Mouse (Mus musculus) brown adipose tissue, adult 24 weeks (tissue): ENCODE measurements around the gene Zmym2. TPM values are rescaled to one million over a fixed set of nuclear protein-coding genes. Genes with fewer than 3 reads are reported as not detected.
"Not testable (repeated sequence)": the region's sequence is repeated elsewhere in the genome, so short reads cannot be mapped to it uniquely, and the experiment has no call there.

ENCODE experiments used
- H3K27ac ChIP-seq: fragments of 200-500 bp; replicated peaks from 2 replicates; pipeline ENCODE4 v1.5.1; 2012; ENCODE audit warnings: low read depth, mild to moderate bottlenecking, low read length
- H3K4me1 ChIP-seq: fragments of 200-500 bp; 2 replicates; pipeline ENCODE4 v1.6.1; 2012; ENCODE audit warnings: low read length, mixed read lengths; ENCODE audit not compliant: control insufficient read depth, insufficient read depth, insufficient read length
- H3K4me3 ChIP-seq: fragments of 200-500 bp; 2 replicates; pipeline ENCODE4 v1.5.1; 2012; ENCODE audit warnings: low read depth, mild to moderate bottlenecking, low read length, moderate library complexity; ENCODE audit not compliant: insufficient read depth
- polyA plus RNA-seq: library from polyadenylated mRNA; stranded (reverse); fragments of >200 nt; gene quantifications from 2 replicates; pipeline ENCODE4 v1.2.4, GENCODE M21; 2012; ENCODE audit not compliant: missing spikeins, insufficient read depth, insufficient read length

Zmym2 gene
- 19.9 and 27.3 TPM in 2 replicates for polyA plus RNA-seq

DNA sequence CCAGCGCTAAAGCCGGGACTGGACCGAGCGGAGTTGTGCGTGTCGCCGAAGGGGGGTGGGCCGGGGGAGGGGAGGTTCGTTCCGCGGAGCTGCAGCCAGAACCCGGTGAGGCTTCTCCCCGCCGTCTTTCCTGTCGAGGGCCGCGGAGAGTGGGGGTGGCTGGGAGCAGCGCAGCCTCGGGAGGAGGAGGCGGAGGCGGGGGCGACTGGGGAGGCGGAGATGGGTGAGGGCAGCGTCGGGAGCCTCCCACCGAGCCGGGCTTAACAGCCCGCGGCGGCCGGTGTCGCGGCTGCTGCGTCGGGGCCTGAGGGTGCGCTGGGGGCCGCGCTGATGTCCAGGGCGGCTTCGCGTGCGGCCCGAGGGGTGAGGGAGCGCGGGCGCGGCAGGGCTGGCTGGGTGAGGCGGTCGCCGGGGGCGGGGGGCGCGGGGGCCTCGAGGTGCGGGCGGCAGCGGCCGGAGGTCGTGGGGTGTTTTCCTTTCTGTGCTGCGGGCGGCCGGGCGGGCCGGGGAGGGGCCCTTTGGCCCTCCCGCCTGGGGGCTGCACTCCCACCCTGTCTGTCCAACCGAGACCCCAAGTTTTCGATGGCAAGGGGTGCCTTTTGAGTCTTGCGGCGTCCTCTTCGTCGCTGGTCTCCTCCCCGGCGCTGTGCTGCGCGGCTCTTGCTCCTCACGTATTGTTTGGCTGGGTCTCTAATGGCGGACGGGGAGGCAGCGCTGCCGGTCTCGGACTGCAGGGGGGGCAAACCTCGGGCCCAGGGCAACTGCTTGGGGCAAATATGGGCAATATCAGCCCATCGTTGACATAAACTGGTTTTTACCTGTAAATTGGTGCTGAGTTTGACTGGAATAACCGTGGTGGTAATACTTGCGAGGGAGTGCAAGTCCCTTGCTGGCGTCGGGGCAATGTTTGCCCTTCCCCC lies at the start of gene Zmym2:
Zmym2 (plus strand) TSS at position 60 of the 920 bp plus-strand sequence.
- not testable (repeated sequence) for H3K4me1 ChIP-seq
- H3K27ac ChIP-seq: peak within 1 kb of the TSS; percentile 88
- peak within 1 kb of the TSS; percentile 100 for H3K4me3 ChIP-seq

DNA sequence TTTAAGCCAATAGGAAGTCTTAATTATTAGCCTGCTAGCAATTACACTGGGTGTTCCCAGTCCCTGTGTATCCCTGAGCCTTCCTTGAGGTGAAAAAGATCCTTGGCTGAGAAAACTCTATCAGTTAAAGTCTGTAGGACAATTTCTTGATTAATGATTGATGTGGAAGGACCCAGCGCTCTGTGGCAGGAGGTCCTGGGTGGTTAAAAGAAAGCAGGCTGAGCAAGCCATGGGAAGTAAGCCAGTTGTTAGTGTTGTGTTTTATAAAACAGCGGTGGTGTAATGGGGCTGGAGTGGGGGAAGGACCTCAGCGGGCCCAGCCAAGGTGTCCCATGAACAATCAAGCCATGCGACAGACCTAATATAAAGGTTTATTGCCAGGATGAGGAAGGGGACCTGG lies 42.4 kb upstream of the Zmym2 start:
- H3K27ac ChIP-seq: no peak overlapping the region
- H3K4me1 ChIP-seq: no peaks in the 10 kb centered on the region
- H3K4me3 ChIP-seq: no peak overlapping the region

DNA sequence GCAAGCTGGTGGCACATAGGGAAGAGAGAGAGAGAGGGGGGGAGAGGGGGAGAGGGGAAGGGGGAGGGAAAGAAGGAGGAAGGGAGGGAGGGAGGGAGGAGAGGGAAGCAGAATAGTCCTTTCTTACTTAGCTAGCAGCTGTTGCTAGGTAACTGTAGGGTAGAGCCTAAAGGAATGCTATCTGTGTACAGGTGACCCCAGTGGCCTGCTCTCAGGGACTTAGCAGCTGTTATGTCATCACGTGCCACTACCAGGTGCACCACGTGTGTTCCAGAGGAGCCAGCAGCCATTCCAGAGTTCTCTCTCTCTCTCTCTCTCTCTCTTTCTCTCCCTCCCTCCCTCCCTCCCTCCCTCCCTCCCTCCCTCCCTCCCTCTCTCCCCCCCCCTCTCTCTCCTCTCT lies 41.9 kb upstream of the Zmym2 start:
- Histone ChIP-seq H3K4me1 (no peaks in the 10 kb centered on the region), H3K27ac (no peak overlapping the region), H3K4me3 (no peak overlapping the region)

GRCm38 (mm10) chr14:56848322-56848721 lies 38.1 kb upstream of the Zmym2 start:
- Histone ChIP-seq H3K4me1 (no peaks in the 10 kb centered on the region), H3K27ac (no peak overlapping the region), H3K4me3 (no peak overlapping the region)

- Histone ChIP-seq H3K4me1 (no peaks in the 10 kb centered on the region), H3K27ac (no peak overlapping the region), H3K4me3 (no peak overlapping the region)
Measured at GRCm38 (mm10) chr14:56849681-56850080, 36.8 kb upstream of the Zmym2 start.

GRCm38 (mm10) chr14:56864041-56864440 lies 22.4 kb upstream of the Zmym2 start:
- no peak overlapping the region for H3K27ac ChIP-seq
- H3K4me1 ChIP-seq: no peaks in the 10 kb centered on the region
- H3K4me3 ChIP-seq: no peak overlapping the region

DNA sequence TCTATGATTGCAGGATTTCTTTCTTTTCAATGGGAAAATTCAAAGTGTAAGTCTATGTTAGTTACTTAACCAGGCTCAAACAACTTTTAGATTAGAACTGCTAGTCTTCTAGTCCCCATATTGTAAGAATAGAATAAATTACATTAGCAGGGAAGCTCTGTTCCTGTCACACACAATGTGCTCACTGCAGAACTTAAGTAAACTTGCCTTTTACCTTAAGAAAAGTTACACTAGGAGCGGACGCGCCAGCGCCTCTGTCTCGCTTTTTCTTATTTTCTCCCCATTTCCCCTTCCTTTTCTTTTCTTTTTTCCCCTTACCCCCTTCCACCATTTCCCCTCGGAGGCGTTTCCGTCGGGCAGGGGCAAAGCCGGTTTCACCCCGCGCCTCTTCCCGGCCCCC lies 21.8 kb upstream of the Zmym2 start:
- H3K4me1 ChIP-seq: no peaks in the 10 kb centered on the region
- H3K4me3 ChIP-seq: no peak overlapping the region
- H3K27ac ChIP-seq: no peak overlapping the region

GRCm38 (mm10) chr14:56865112-56865511 lies 21.3 kb upstream of the Zmym2 start:
- H3K4me3 ChIP-seq, H3K4me1 ChIP-seq, H3K27ac ChIP-seq: not testable (repeated sequence)

GRCm38 (mm10) chr14:56873525-56873924 lies 12.9 kb upstream of the Zmym2 start:
- Histone ChIP-seq H3K27ac (no peak overlapping the region), H3K4me1 (no peaks in the 10 kb centered on the region), H3K4me3 (no peak overlapping the region)

GRCm38 (mm10) chr14:56875586-56876159 lies 10.8 kb upstream of the Zmym2 start:
- H3K27ac ChIP-seq: no peak overlapping the region
- H3K4me1 ChIP-seq: no peaks in the 10 kb centered on the region
- H3K4me3 ChIP-seq: no peak overlapping the region

GRCm38 (mm10) chr14:56881271-56881670 lies 5.2 kb upstream of the Zmym2 start:
- Histone ChIP-seq H3K4me1 (no peaks in the 10 kb centered on the region), H3K4me3 (no peak overlapping the region), H3K27ac (no peak overlapping the region)

DNA sequence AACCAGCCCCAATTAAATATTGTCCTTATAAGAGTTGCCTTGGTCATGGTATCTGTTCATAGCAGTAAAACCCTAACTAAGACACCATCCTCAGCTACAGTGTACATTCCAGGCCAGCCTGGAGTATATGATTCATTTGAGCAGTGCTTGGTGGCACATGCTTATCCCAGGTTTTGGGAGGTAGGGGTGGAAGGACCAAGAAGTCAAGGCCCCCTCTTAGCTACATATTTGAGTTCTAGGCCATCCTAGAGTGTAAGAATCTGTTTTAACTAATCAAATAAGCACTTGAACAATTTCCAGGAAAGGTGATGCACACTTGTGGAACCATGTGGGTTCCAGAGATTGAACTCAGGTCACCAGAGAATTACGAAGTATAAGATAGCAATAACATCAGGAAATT lies 3.0 kb upstream of the Zmym2 start:
- Histone ChIP-seq H3K4me1 (peaks cover under 1% of the 10 kb centered on the region; the same call in 1 of the 2 replicates), H3K27ac (no peak overlapping the region), H3K4me3 (no peak overlapping the region)

DNA sequence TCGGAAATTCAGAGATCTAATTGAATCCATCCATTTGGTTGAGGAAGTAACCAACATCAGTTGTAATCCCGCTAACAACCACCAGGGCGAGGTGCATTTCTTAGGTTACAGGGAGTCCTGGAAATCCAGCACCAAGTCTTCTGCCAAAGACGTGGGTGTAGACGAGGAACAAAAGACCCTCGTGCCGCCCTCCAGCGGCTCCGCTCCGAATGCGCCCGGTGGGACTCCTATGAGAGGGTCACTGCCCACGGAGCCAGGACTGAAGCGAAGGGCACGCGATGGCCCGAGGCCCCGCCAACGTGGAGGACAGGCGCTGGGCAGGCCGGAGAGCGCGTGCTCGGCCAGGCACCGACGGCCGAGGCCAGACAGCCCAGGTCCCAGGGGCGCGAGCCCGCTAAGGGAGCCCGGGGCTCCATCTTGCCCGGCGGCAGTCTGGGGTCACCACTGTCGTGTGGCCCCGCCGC lies 1.1 kb upstream of the Zmym2 start:
- peak overlapping the region; percentile 88 for H3K27ac ChIP-seq
- peaks cover 4% of the 10 kb centered on the region for H3K4me1 ChIP-seq
- peak overlapping the region; percentile 89 for H3K4me3 ChIP-seq

DNA sequence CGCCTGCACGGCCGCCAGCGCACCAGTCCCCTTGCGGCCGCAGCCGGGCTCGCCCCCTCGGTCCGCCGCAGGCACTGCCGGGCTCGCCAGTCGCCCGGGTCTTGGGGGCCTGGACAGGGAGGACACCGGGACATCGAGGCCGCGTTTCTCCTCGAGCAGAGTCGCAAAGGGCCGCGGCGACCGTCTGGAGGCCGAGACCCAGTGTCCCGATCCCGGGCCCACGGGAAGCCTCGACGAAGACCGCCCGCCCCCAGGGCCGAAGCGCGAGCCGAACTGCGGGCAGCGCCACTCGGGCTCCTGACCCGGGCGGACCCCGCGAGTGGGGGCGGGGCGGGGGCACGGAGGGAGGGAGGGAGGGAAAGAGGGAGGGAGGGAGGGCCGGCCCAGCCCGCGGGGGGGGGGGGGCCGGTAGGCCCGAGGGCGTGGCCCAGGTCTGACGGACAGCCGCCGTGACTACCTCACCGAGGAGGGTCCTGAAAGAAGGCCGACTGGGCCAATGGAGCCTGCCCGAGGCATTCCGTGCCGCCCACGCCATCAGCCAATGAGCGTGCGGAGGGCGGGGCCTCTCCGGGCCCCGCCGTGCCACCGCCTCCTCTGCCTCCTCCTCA lies 363 bp upstream of the Zmym2 start:
- peak overlapping the region; percentile 89 for H3K4me3 ChIP-seq
- H3K27ac ChIP-seq: peak overlapping the region; percentile 88
- not testable (repeated sequence) for H3K4me1 ChIP-seq

DNA sequence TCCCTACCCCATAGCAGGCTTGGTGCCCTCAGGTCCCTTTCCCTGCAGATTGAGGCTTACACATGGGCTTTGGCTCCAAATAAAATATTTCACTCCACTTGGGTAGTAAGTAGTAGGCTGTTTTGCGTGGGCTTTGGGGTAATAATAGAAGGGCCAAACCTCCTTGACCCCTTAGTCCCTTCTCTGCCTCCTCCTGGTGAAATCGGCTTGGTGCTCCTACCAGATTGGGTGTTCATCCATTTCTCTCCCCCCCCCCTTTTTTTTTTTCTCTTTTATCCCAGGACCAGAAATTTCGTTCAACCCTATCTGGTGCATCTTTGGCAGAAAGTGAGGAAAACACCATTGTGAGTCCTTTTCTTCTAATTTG lies 1.0 kb downstream of the Zmym2 start:
- peak overlapping the region; percentile 100 for H3K4me3 ChIP-seq
- peak overlapping the region; percentile 81 for H3K27ac ChIP-seq
- H3K4me1 ChIP-seq: peaks cover 4% of the 10 kb centered on the region
